Mouse (Mus musculus) forebrain, postnatal 0 days (tissue): ENCODE results near the gene Pcdh7. TPM values are rescaled to one million over a fixed set of nuclear protein-coding genes. Genes with fewer than 3 reads are reported as not detected.

ENCODE experiments used
- ATAC-seq: fragments of 200-750 bp; cut with Nextera tagmentation; 2 replicates; pipeline ENCODE4 v1.8.0; 2017; ENCODE audit warnings: mild to moderate bottlenecking, moderate library complexity
- DNase-seq: peaks from one replicate; pipeline ENCODE4 v3.0.0-alpha.2; 2015
- H3K27ac ChIP-seq: fragments of 300-500 bp; sonication (generic); 2 replicates; pipeline ENCODE4 v1.5.1; 2014; ENCODE audit warnings: low read depth, mild to moderate bottlenecking, antibody characterized with exemption, low read length, moderate library complexity, mixed read lengths
- H3K27me3 ChIP-seq: fragments of 300-500 bp; sonication (generic); 2 replicates; pipeline ENCODE4 v1.6.1; 2014; ENCODE audit warnings: mild to moderate bottlenecking, low read length, mixed read lengths; ENCODE audit not compliant: insufficient read depth
- H3K36me3 ChIP-seq: fragments of 300-500 bp; sonication (generic); 2 replicates; pipeline ENCODE4 v1.6.1; 2014; ENCODE audit warnings: mild to moderate bottlenecking, moderate library complexity; ENCODE audit not compliant: insufficient read depth
- H3K4me1 ChIP-seq: fragments of 300-500 bp; sonication (generic); 2 replicates; pipeline ENCODE4 v1.6.1; 2014; ENCODE audit warnings: antibody characterized with exemption; ENCODE audit not compliant: insufficient read depth
- H3K4me2 ChIP-seq: fragments of 300-500 bp; sonication (generic); 2 replicates; pipeline ENCODE4 v1.6.1; 2014; ENCODE audit warnings: low read depth, mild to moderate bottlenecking, moderate library complexity
- H3K4me3 ChIP-seq: fragments of 300-500 bp; sonication (generic); 2 replicates; pipeline ENCODE4 v1.5.1; 2014; ENCODE audit warnings: low read depth, low read length, mixed read lengths
- H3K9ac ChIP-seq: fragments of 300-500 bp; sonication (generic); 2 replicates; pipeline ENCODE4 v1.6.1; 2014; ENCODE audit warnings: mild to moderate bottlenecking
- H3K9me3 ChIP-seq: fragments of 300-500 bp; sonication (generic); 2 replicates; pipeline ENCODE4 v1.6.1; 2016; ENCODE audit warnings: low read length
- CTCF ChIP-seq: sonication (generic); IDR thresholded peaks from 2 replicates; pipeline ENCODE4 v1.5.1; 2016; ENCODE audit warnings: antibody characterized with exemption, control low read depth, low read depth
- WGBS: fragments of 180-500 bp; shearing (Covaris S2); extraction: QIAGEN DNeasy Blood & Tissue Kit; methylation state at CpG from one replicate; pipeline ENCODE4 v1.1.7; 2014; 5-methylcytosine and 5-hydroxymethylcytosine counted together
- polyA plus RNA-seq: library from polyadenylated mRNA; unstranded; fragments of >200 nt; fragmentation: Nextera tagmentation; extraction: Ambion mirVana; gene quantifications from 2 replicates; pipeline ENCODE4 v1.2.1, GENCODE M21; 2015
- total RNA-seq: library from RNA; depleted of rRNA; stranded (reverse); fragments of >200 nt; gene quantifications from 2 replicates; pipeline ENCODE4 v1.2.3, GENCODE M21; 2014

Gene Pcdh7
- total and polyA plus RNA-seq, 2 experiments from 2014 or later: 15.5 to 89.3 TPM

DNA sequence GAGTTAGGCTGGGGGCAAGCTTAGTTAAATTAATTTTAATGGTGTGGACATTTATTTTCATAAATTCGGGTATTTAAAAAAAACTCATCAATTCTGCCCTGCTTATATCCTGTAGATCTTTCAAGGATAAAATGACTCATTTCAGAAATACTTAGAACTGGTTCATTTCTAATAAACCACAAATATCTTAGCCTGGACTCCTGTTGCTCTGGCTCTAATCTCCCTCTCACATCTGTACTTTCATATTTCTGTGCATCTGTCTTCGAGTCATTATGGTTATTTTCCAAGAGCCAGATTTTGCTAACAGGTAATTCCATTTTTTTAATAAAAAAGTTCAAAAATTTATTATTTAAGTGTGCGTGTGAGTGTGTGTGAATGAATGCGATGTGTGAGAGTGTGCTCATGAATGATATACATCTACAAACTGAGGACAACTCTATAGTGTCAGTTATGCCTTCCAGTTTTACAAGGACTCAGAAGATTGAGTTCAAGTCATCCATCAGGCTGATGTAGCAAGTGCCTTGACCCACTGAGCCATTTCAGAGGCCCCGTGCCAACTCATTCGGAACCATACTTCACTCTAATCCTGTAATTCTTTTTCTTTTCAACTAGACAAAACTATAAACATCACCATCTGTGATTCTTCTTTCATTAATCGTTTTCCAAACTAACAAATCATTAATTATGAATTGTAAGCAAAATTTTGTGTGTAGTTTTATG lies 80.3 kb downstream of the Pcdh7 start:
- ATAC-seq (no peak), DNase-seq (no peak)
- no peak for TF ChIP-seq CTCF
- H3K36me3 ChIP-seq: no peaks in the 10 kb centered on the region
- no peak overlapping the region for H3K27ac ChIP-seq
- H3K4me1 ChIP-seq: no peaks in the 10 kb centered on the region
- no peak overlapping the region for H3K4me2 ChIP-seq
- 80% methylated on average over 7 of the region's 7 CpGs for WGBS
- no peak overlapping the region for H3K9ac ChIP-seq
- H3K27me3 ChIP-seq: no peaks in the 10 kb centered on the region
- H3K4me3 ChIP-seq: no peak overlapping the region
- no peaks in the 10 kb centered on the region for H3K9me3 ChIP-seq

DNA sequence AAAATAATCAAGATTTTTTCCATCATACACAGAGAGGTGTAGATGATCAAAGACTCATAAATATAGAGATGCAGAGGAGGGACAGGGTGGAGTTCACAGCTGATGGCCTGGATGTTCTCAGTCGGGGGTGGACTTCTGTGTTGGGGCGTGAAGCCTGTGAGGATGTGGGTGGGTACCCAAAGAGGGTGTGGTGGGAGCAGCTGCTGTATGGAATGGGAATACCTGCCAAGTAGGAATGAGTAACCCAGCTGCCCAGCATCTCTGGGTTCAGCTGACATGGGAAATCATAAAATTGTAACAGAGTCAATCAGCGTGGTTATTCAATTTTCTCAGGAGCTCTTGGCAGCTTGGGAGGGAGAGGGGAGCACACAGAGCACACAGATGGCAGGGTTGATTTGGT lies 85.3 kb downstream of the Pcdh7 start:
- Histone ChIP-seq H3K9me3 (no peaks in the 10 kb centered on the region), H3K9ac (no peak overlapping the region), H3K4me1 (no peaks in the 10 kb centered on the region), H3K36me3 (no peaks in the 10 kb centered on the region), H3K27me3 (no peaks in the 10 kb centered on the region), H3K27ac (no peak overlapping the region), H3K4me3 (no peak overlapping the region), H3K4me2 (no peak overlapping the region)
- WGBS: 80% methylated on average over 3 of the region's 3 CpGs
- DNase-seq (no peak), ATAC-seq (no peak)
- TF ChIP-seq CTCF: no peak

DNA sequence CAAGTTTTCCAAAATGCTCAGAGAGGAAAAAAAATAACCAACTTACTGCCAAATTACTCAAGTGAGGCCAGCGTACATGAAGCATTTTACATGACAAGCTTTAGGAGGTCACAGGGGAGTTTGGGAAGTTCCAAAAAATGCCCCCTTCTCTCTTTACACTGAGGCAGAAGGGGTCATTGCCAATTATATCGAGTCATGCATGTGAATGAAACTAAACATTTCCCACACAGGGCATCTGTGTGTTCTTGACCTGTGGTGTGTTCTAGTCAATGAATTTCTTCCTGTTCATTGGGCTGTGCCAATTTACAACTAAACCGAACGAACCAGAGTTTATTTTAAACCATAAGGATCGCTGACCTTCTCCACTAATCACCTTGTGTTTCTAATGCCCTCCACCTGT lies 86.1 kb downstream of the Pcdh7 start:
- no peaks in the 10 kb centered on the region for H3K27me3 ChIP-seq
- no peak overlapping the region for H3K4me3 ChIP-seq
- DNase-seq (no peak), ATAC-seq (no peak)
- H3K9ac ChIP-seq: no peak overlapping the region
- H3K27ac ChIP-seq: no peak overlapping the region
- no peaks in the 10 kb centered on the region for H3K4me1 ChIP-seq
- no peak overlapping the region for H3K4me2 ChIP-seq
- H3K36me3 ChIP-seq: no peaks in the 10 kb centered on the region
- 78% methylated on average over 5 of the region's 5 CpGs for WGBS
- TF ChIP-seq CTCF: no peak
- H3K9me3 ChIP-seq: no peaks in the 10 kb centered on the region

DNA sequence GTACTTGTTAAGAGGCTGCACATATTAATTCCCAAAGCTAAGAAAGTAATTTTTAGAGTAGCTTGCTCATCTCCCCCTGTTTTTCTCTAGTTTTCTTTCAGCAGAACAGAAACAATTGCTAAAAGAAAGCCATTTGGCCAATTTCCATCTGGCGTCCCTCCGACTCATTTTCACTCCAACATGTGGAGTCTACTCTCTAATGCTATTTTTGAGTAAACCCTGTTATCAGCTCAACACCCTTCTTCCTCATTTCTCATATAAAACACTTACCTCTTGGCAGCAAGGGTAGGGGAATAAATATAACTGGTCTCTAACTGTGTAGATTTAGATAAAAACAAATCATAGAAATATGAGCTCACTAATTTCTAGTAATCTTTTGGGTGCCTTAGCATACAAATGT lies 89.6 kb downstream of the Pcdh7 start:
- H3K4me2 ChIP-seq: no peak overlapping the region
- TF ChIP-seq CTCF: no peak
- no peak overlapping the region for H3K4me3 ChIP-seq
- ATAC-seq (no peak), DNase-seq (peak; percentile 28)
- H3K9me3 ChIP-seq: no peaks in the 10 kb centered on the region
- H3K9ac ChIP-seq: no peak overlapping the region
- H3K27me3 ChIP-seq: no peaks in the 10 kb centered on the region
- WGBS: 28% methylated on average over 2 of the region's 2 CpGs
- H3K36me3 ChIP-seq: no peaks in the 10 kb centered on the region
- no peaks in the 10 kb centered on the region for H3K4me1 ChIP-seq
- no peak overlapping the region for H3K27ac ChIP-seq

DNA sequence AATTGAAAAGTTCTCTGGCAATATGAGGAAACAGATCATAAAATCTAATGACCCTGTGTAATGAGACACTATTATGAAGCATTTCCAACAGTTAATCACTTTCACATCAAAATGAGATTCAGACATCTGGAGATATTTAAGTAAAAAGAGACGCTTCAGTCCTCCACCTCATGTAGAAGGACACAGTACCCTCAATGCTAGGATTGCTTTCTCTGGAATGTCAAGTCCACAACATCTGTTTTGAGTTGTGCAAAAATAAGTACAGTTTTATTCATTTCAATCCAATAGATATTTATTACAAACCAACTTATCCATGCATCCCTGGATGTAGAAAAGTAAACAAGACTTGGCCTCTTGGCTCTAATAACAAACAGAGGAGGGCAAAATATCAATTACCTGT lies 92.9 kb downstream of the Pcdh7 start:
- no peaks in the 10 kb centered on the region for H3K36me3 ChIP-seq
- no peak overlapping the region for H3K27ac ChIP-seq
- no peaks in the 10 kb centered on the region for H3K4me1 ChIP-seq
- no peak for TF ChIP-seq CTCF
- H3K4me2 ChIP-seq: no peak overlapping the region
- DNase-seq (no peak), ATAC-seq (no peak)
- no peak overlapping the region for H3K9ac ChIP-seq
- no peak overlapping the region for H3K4me3 ChIP-seq
- no peaks in the 10 kb centered on the region for H3K27me3 ChIP-seq
- H3K9me3 ChIP-seq: no peaks in the 10 kb centered on the region
- 91% methylated on average over 1 of the region's 1 CpGs for WGBS

DNA sequence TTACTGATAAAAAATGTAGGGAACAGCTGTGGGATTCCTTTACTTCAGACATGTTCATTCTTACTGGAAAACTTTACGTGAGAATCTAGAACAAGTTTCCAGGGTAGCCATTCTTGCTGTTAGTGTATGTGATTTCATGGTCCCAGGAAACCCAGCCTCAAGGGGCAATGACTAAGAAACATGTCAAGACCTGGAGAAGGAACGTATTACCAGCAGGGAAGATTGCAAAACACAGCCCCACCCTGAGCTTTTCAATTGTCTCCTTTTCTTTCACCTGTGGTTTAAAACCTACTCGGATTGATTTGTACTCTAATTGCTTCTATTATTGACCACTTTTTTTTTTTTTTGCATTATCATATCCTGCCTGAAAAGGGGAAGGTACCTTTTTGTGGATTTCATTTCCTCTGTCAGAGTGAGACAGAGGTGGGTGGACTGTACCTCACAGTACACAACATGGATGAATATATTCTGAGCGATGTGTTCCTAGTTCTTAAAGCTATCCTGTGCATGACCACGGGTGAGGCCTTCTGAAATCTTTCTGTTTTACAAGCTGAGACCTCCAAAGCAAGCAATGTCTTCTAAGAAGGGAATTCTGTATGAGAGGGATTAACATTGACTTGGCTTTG lies 98.3 kb downstream of the Pcdh7 start:
- no peaks in the 10 kb centered on the region for H3K27me3 ChIP-seq
- no peak overlapping the region for H3K4me3 ChIP-seq
- H3K36me3 ChIP-seq: no peaks in the 10 kb centered on the region
- no peak overlapping the region for H3K9ac ChIP-seq
- 78% methylated on average over 5 of the region's 5 CpGs for WGBS
- DNase-seq (no peak), ATAC-seq (no peak)
- no peak for TF ChIP-seq CTCF
- H3K4me2 ChIP-seq: no peak overlapping the region
- no peak overlapping the region for H3K27ac ChIP-seq
- H3K4me1 ChIP-seq: no peaks in the 10 kb centered on the region
- no peaks in the 10 kb centered on the region for H3K9me3 ChIP-seq

DNA sequence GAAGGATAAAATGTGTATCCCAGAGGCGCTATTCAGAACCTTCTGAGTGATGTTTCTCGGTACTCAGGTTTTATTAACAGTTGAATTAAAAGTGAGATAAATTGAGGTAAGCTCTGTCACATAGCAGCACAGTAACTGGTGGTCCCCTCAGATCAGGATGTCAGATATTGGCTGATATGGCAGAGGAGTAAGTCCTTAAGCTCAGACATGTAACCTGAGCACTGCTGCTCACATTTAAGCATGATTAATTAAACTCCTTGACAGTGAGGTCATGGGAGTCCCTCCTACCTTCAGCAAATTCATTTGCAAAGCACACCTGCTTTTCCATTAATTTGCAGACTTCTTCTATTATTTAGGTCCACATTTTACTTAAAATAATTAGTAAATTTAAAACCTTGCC lies 102.0 kb downstream of the Pcdh7 start:
- no peak overlapping the region for H3K4me3 ChIP-seq
- ATAC-seq (no peak), DNase-seq (no peak)
- no peak overlapping the region for H3K4me2 ChIP-seq
- H3K36me3 ChIP-seq: no peaks in the 10 kb centered on the region
- no peaks in the 10 kb centered on the region for H3K27me3 ChIP-seq
- no peaks in the 10 kb centered on the region for H3K4me1 ChIP-seq
- WGBS: 79% methylated on average over 2 of the region's 2 CpGs
- H3K9ac ChIP-seq: no peak overlapping the region
- no peak for TF ChIP-seq CTCF
- H3K27ac ChIP-seq: no peak overlapping the region
- no peaks in the 10 kb centered on the region for H3K9me3 ChIP-seq
